Mouse (Mus musculus): Measurements from ENCODE around the gene Cst8. TPM values are rescaled to one million over a fixed set of nuclear protein-coding genes. Genes with fewer than 3 reads are reported as not detected.

Gene Cst8
- polyA plus RNA-seq, 1 experiment from 2014 or later: not detected

Other genes with a start within 250 kb of the Cst8 start
- gene Nxt1, start 126.2 kb upstream of the Cst8 start, polyA plus RNA-seq (2014; fragmentation: Nextera tagmentation; extraction: Ambion mirVana): 88.9 and 104 TPM in 2 replicates
- gene Gzf1, start 117.8 kb upstream of the Cst8 start, polyA plus RNA-seq (2014; fragmentation: Nextera tagmentation; extraction: Ambion mirVana): 17.9 and 21.6 TPM in 2 replicates
- gene Napb, start 66.3 kb upstream of the Cst8 start, polyA plus RNA-seq (2014; fragmentation: Nextera tagmentation; extraction: Ambion mirVana): 5.5 and 7.6 TPM in 2 replicates
- gene Cstl1, start 48.4 kb upstream of the Cst8 start, polyA plus RNA-seq (2014; fragmentation: Nextera tagmentation; extraction: Ambion mirVana): not detected in 2 replicates
- gene Cst11, start 27.3 kb upstream of the Cst8 start, polyA plus RNA-seq (2014; fragmentation: Nextera tagmentation; extraction: Ambion mirVana): not detected in 2 replicates
- not detected in 2 replicates for gene 8030411F24Rik, start 16.8 kb upstream of the Cst8 start, polyA plus RNA-seq (2014; fragmentation: Nextera tagmentation; extraction: Ambion mirVana)
- gene Cst12, start 9.4 kb upstream of the Cst8 start, polyA plus RNA-seq (2014; fragmentation: Nextera tagmentation; extraction: Ambion mirVana): 0.36 and 0.49 TPM in 2 replicates
- not detected in 2 replicates for gene Cst13, start 21.3 kb downstream of the Cst8 start, polyA plus RNA-seq (2014; fragmentation: Nextera tagmentation; extraction: Ambion mirVana)
- not detected in 2 replicates for gene Cst9, start 36.4 kb downstream of the Cst8 start, polyA plus RNA-seq (2014; fragmentation: Nextera tagmentation; extraction: Ambion mirVana)
- not detected in 2 replicates for gene 9230104L09Rik, start 66.3 kb downstream of the Cst8 start, polyA plus RNA-seq (2014; fragmentation: Nextera tagmentation; extraction: Ambion mirVana)
- gene Cst3, start 76.9 kb downstream of the Cst8 start, polyA plus RNA-seq (2014; fragmentation: Nextera tagmentation; extraction: Ambion mirVana): 404 and 423 TPM in 2 replicates
- gene Gm1330, start 204.5 kb downstream of the Cst8 start, polyA plus RNA-seq (2014; fragmentation: Nextera tagmentation; extraction: Ambion mirVana): not detected in 2 replicates
- not detected in 2 replicates for gene Gm10750, start 218.5 kb downstream of the Cst8 start, polyA plus RNA-seq (2014; fragmentation: Nextera tagmentation; extraction: Ambion mirVana)